Mouse (Mus musculus): ENCODE data around the gene Tmem161a.

The Tmem161a gene

GRCm38 (mm10) chr8:70163316-70163715 lies 8.8 kb upstream of the Tmem161a start:
- no peak for DNase-seq

GRCm38 (mm10) chr8:70166504-70167110 lies 5.5 kb upstream of the Tmem161a start:
- peak; percentile 48 for DNase-seq

- no peak for DNase-seq
These were observed 2.0 kb upstream of the Tmem161a start for GRCm38 (mm10) chr8:70170116-70170515.

- peak; percentile 85 for DNase-seq
These were observed 1.4 kb upstream of the Tmem161a start for GRCm38 (mm10) chr8:70170748-70171147.

DNA sequence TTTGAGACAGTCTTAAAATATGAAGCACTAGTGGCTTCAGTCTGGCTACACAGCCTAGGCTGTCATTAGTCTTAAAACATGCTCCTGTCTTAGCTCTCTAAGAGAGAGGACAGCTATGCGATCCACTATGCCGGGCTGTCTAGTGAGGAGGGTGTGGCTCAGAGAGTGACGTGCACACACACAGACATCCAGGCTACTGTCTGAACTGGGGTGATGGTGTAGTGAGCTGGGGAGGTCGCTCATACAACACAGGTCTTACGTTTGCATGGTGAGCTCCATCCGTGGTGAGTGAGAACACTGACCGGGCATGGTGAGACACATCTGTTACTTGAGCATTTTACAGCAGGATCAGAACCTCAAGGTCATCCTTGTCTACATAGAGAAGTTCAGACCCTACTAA lies 916 bp upstream of the Tmem161a start:
- no peak for DNase-seq

DNA sequence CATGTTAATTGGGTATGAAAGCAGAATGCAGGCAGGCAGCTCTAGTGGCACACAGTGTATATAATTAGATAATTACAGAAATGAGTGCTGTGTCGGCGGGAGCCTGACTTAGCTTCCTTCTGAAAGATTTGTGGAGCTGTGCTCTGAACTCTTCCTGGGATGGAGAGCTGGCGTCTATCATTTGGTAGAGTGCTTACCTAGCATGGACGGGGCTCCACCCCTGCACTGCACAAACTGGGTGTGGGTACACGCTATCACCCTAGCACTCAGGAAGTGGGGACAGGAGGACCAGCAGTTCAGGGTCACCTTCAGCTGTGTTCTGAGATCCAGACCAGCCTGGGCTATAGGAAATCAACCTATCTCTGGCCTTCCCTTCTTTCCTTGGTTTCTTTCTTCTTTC lies 1.2 kb downstream of the Tmem161a start:
- DNase-seq = no peak

- DNase-seq = no peak
These were observed 1.9 kb downstream of the Tmem161a start for GRCm38 (mm10) chr8:70174079-70174478.

- DNase-seq = no peak
These were observed 6.1 kb downstream of the Tmem161a start for GRCm38 (mm10) chr8:70178231-70178630.

GRCm38 (mm10) chr8:70179082-70179481 lies 6.9 kb downstream of the Tmem161a start:
- DNase-seq = no peak

- no peak for DNase-seq
These were observed 9.2 kb downstream of the Tmem161a start for GRCm38 (mm10) chr8:70181212-70181902.

DNA sequence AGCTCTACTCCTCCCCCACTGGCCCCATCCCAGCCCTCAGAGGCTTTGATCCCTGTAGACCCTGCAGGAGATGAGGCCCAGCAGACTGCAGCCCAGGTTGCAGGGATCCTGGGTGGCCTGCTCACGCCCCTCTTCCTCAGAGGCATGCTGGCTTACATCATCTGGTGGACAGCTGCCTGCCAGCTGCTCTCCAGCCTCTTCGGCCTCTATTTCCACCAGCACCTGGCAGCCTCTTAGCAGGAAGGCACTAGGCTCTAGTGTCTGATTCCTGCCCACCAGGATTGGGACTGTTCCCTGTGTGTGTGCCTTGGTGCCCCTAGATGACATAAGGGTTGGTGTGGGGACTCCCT lies 9.7 kb downstream of the Tmem161a start:
- no peak for DNase-seq

GRCm38 (mm10) chr8:70183194-70183593 lies 11.0 kb downstream of the Tmem161a start:
- DNase-seq = no peak

DNA sequence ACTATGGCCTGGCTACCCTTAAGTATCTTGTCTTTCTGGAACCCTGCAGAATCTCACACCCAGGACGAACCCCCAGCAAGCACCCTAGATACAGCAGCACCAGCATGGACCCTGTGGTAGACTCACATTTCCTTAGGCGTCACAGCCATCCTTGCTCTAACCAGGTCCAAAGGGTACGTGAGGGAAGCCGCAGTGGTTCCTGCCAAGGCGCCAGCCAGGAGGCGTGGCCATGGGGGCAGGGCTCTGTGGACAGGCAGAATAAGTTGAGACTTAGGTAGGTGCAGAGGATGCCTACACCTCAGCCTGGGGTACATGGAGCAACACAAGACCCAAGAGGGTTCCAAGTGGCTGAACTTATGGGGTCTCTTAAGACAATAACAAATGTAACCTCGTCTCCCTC lies 16.6 kb downstream of the Tmem161a start:
- DNase-seq = peak; percentile 96

- DNase-seq = peak; percentile 92
These were observed 21.1 kb downstream of the Tmem161a start for GRCm38 (mm10) chr8:70193238-70193637.

GRCm38 (mm10) chr8:70194191-70194590 lies 22.0 kb downstream of the Tmem161a start:
- DNase-seq = no peak

DNA sequence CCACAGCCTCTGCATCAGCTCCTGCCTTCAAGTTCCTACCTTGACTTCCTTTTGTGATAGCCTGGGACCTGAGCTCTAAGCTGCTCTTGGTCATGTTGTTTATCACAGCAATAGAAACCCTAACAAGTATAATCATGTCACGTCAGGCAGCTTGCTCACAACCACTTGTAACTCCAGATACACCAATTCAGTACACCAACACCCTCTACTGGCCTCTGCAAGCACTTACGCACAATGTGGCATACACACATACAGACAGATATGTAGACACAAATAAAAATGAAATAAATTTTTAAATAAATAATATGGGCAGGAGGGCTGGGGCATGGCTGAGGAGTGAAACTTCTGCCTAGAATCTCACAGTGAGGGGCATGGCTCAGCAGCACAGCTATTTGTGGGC lies 23.6 kb downstream of the Tmem161a start:
- DNase-seq = no peak

GRCm38 (mm10) chr8:70197603-70198002 lies 25.4 kb downstream of the Tmem161a start:
- DNase-seq = peak; percentile 83

DNA sequence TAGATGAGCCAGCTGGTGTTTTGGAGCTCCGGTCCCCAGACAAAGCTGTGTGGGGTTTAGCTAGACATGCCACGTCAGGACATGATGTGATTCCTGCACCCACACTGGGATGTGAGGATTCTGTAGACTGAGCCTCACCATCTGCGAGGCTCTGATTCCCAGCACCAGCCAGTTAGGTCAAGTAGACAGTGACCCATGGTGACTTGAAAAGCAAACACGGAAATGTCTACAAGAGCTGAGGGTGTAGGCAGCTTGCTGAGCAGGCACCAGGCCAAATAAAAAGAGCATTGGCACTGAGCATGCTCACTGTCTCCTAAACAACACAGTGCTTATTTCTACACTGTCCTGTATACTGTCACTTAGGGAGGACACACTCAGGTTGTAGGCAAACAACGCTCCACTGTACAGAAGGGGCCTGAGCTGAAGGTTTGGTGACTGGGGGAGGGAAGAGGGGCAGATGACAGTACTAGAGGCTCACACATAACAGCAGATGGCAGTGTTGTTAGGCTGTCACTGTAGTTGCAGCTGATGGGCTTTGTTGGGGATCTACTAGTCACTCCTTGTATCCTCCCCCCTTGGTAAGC lies 28.0 kb downstream of the Tmem161a start:
- peak; percentile 58 for DNase-seq

DNA sequence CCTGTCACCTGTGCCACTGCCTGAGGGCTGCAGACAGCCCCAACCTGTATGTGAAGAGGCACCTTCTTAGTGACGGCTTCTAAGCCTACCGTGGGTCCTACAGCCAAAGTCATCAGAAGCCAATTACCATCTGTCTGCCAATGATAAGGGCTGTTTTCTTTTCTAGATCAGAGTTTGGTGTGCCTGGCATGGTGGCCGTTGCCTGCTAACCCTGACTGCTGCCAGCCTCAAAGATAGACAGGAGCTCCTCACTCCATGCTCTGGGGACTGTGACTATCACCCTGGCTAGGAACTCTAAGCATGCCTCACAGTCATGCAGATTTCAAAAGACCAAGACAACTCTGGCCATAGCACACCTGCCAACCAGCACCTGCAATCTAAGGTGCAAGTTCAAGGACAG lies 29.3 kb downstream of the Tmem161a start:
- no peak for DNase-seq

- DNase-seq = no peak
These were observed 30.9 kb downstream of the Tmem161a start for GRCm38 (mm10) chr8:70203072-70203471.

DNA sequence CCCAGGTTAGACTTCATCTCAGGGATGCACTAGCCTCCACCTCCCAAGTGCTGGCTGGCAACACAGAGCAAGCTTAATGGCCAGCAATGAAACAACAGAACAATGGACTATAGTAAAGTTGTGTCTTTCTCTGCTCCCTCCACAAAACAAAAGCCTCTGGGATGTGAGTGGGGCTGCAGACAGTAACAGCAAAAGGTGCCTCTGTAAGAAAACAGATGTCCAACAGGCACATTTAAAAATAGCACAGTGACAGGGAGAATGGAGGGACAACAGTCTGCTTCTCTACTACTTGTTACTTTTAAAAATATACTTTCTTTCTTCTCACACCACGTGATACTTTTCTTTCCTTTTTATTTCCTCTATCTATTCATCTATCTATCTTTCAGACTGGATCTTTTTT lies 32.6 kb downstream of the Tmem161a start:
- DNase-seq = no peak

- peak; percentile 84 for DNase-seq
These were observed 36.0 kb downstream of the Tmem161a start for GRCm38 (mm10) chr8:70208130-70208529.

DNA sequence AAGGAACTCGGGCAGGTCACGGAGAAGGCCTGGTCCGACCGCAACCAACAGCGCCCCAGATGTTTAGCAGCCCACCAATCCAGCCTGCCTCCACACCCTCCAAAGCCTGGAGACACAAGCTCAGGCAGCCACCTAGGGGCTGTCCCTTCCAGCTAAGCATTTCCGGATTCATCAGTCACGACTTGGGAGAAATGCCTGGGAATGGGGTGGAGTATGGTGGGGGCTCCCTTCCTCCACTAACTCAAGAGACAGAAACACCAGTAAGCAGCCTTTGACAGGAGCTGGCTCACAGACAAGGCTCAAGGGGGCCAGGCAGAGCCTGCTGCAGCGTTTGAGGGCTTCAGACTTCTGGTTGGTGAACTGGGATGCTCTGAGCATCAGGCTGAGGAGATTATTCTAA lies 38.4 kb downstream of the Tmem161a start:
- no peak for DNase-seq

DNA sequence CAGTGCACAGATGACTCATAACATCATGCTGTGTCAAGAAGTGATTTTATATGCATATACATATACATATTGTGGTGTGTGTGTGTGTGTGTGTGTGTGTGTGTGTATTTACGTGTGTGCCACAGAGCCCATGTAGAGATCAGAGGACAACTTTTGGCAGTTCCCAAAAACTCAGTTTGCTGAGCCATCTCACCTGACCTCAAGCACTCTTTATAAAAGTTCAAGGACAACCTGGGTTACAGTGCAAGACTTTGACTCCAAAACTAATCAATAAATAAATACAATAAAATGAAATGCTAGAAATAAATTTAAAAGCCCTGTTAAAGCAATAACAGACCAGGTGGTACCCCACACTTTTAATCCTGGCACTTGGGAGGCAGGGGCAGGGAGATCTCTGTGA lies 39.1 kb downstream of the Tmem161a start:
- DNase-seq = no peak

DNA sequence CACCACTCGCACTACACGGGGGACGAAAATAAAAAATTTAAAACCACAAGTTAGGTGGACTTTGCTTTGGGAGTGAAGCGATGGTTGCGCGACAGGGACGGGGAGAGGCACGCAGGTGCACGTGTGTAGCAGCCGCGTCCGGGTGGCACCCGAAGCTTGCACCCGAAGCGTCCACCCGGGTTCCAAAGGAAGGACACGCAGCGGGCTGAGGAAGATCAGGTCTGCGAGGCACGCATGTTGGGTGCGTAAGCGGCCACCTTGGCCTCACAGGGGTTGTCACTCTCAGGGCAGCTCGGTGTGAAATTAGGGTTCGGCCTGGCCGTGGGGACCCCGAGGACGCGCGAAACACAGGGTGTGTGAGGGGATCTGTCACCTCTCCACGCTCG lies 39.6 kb downstream of the Tmem161a start:
- DNase-seq = no peak

All from kidney, adult 9 months (tissue).